Mouse (Mus musculus) cerebellum, adult 2 months (tissue): Measurements from ENCODE around the gene Ccdc12. TPM values are rescaled to one million over a fixed set of nuclear protein-coding genes. Genes with fewer than 3 reads are reported as not detected.

Source experiments
- DNase-seq, 2 experiments: peaks; one replicate each; pipeline ENCODE4 v3.0.0; 2021
- H3K27ac ChIP-seq: fragments of 200-500 bp; 2 replicates; pipeline ENCODE4 v1.5.1; 2012; ENCODE audit warnings: low read length, control low read depth, inconsistent platforms; ENCODE audit not compliant: insufficient read depth
- H3K27me3 ChIP-seq: fragments of 200-500 bp; 2 replicates; pipeline ENCODE4 v1.6.1; 2012; ENCODE audit warnings: inconsistent platforms, mild to moderate bottlenecking, low read length, moderate library complexity; ENCODE audit not compliant: control insufficient read depth, insufficient read depth
- H3K4me1 ChIP-seq: fragments of 200-500 bp; 2 replicates; pipeline ENCODE4 v1.6.1; 2011; ENCODE audit warnings: low read length; ENCODE audit not compliant: control insufficient read depth, insufficient read depth
- H3K4me3 ChIP-seq: fragments of 200-500 bp; replicated peaks from 2 replicates; pipeline ENCODE3; 2011; ENCODE audit warnings: mild to moderate bottlenecking, low read depth, low read length, control low read depth; ENCODE audit not compliant: insufficient read depth
- CTCF ChIP-seq: fragments of 200-500 bp; IDR thresholded peaks from 2 replicates; pipeline ENCODE4 v1.5.1; 2011; ENCODE audit warnings: low read depth, mild to moderate bottlenecking, control low read depth, low read length, moderate library complexity, borderline replicate concordance; ENCODE audit not compliant: insufficient read depth
- POLR2A ChIP-seq: fragments of 200-500 bp; IDR thresholded peaks from 2 replicates; pipeline ENCODE4 v1.6.1; 2011; ENCODE audit warnings: low read length, control low read depth, borderline replicate concordance; ENCODE audit not compliant: insufficient read depth
- WGBS: fragments of 180-500 bp; shearing (Covaris S2); methylation state at CpG from one replicate; pipeline ENCODE4 v1.1.7; 2018; 5-methylcytosine and 5-hydroxymethylcytosine counted together
- polyA plus RNA-seq: library from polyadenylated mRNA; depleted of rRNA; stranded (reverse); fragments of >200 nt; gene quantifications from 2 replicates; pipeline ENCODE4 v1.2.3, GENCODE M21; 2012

The Ccdc12 gene
- polyA plus RNA-seq, 1 experiment = 102 TPM

- Histone ChIP-seq H3K27me3 (no peaks in the 10 kb centered on the region), H3K4me1 (peaks cover 25% of the 10 kb centered on the region), H3K27ac (no peak overlapping the region), H3K4me3 (no peak overlapping the region)
- TF ChIP-seq POLR2A = no peak
- no peak for TF ChIP-seq CTCF
- WGBS = 84% methylated on average over 6 of the region's 6 CpGs
- DNase-seq = no peak
Measured at GRCm38 (mm10) chr9:110703951-110704350, 47.6 kb downstream of the Ccdc12 start.

DNA sequence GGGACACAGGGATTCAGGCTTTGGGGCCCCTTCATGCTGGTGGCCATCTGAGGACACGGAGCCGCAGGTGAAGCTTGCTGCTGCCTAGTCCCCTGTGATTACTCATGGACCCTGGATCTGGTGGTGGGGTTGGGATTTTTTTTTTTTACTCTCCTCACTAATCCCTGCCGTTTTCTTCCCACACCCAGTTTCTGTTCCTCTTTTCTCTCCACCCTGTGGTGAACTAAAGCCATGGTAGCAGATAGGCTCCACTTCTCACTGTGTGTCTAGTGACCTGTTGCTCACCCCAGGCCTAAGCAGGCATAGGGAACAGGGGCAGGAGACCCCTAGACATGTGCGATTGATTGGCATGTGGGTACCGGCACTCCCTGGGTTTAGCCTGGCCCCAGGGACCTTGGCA is 50.5 kb downstream of the Ccdc12 start:
- H3K4me1 ChIP-seq = peaks cover 29% of the 10 kb centered on the region
- H3K4me3 ChIP-seq = no peak overlapping the region
- H3K27ac ChIP-seq = no peak overlapping the region
- DNase-seq = no peak
- H3K27me3 ChIP-seq = no peaks in the 10 kb centered on the region
- WGBS = 83% methylated on average over 5 of the region's 5 CpGs
- TF ChIP-seq CTCF = no peak
- no peak for TF ChIP-seq POLR2A

DNA sequence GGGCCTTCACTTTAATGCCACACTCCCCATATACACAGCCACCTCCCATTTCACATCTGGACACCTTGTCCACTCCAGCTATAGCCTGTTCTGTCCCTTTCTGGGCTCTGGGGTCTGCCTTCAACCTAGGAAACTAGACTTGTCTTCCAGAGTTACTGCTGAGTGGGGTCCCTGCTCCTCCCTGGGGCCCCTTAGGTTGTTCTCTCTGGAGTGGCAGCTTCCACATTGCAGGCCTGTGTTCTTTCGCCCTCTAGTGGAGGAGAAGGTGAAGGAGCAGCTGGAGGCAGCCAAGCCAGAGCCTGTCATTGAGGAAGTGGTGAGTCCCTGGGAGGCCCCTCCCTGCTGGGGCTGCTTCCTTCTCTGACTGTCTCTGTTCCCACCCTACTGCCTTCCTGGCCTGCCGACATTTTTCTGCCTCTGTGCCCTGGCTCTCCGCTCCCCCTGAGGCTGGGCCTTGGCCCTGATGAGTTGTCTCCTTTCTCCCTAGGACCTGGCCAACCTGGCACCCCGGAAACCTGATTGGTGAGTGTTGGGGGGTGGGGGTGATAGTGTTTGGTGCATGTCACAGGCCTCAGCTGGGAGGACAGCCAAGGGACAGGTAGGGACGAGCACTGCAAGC is 53.4 kb downstream of the Ccdc12 start:
- no peak overlapping the region for H3K4me3 ChIP-seq
- 25% methylated on average over 5 of the region's 5 CpGs for WGBS

DNA sequence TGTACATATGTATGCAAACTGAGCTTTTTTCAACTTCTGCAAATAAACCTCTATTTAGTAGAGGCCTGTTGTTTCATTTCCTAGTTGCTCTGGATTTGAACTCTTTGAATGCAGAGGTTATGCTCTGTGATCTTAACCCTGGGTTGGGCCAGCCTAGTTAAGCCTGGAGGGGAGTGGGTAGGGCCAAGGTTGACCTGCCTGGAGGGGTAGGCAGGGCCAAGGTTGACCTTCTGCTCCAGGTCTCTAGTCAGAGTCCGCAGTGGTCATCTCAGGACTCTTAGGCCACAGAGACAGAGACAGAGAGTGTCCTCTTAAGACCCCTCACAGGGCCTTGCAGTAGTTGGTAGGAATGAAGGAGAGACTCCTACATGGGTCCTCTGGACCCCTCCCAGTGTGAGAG is 55.2 kb downstream of the Ccdc12 start:
- H3K4me1 ChIP-seq = peaks cover 15% of the 10 kb centered on the region; the same call in 1 of the 2 replicates
- DNase-seq = no peak
- H3K4me3 ChIP-seq = no peak overlapping the region
- TF ChIP-seq CTCF = no peak
- no peak for TF ChIP-seq POLR2A
- 97% methylated on average over 1 of the region's 1 CpGs for WGBS
- no peak overlapping the region for H3K27ac ChIP-seq
- H3K27me3 ChIP-seq = no peaks in the 10 kb centered on the region

More for the DNA sequence above, 53.4 kb downstream of the Ccdc12 start:
- TF ChIP-seq POLR2A (no peak), CTCF (peak; percentile 80)
- H3K4me1 ChIP-seq = peaks cover 15% of the 10 kb centered on the region; the same call in 1 of the 2 replicates
- peak; percentile 77 to 81 for DNase-seq
- H3K27me3 ChIP-seq = no peaks in the 10 kb centered on the region
- no peak overlapping the region for H3K27ac ChIP-seq

GRCm38 (mm10) chr9:110711996-110712395 is 55.7 kb downstream of the Ccdc12 start:
- peaks cover 14% of the 10 kb centered on the region; the same call in 1 of the 2 replicates for H3K4me1 ChIP-seq
- TF ChIP-seq POLR2A (no peak), CTCF (no peak)
- DNase-seq = no peak
- WGBS = 69% methylated on average over 6 of the region's 6 CpGs
- no peaks in the 10 kb centered on the region for H3K27me3 ChIP-seq
- no peak overlapping the region for H3K27ac ChIP-seq
- no peak overlapping the region for H3K4me3 ChIP-seq

DNA sequence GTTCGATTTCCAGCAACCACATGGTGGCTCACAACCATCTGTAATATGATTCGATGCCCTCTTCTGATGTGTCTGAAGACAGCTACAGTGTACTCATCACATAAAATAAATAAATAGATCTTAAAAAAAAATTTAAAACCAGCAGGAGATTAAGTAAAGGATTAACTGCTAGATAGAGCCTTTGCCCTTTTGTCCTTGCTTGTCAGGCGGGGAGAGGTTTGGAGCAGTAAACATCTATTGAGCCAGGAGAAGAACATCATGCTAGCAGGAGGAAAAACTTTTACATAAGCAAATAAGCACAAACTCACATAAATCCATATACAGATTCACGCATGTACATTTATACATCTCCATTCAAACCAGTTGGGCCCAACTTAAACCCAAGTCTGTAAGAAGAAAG is 56.2 kb downstream of the Ccdc12 start:
- Histone ChIP-seq H3K4me3 (no peak overlapping the region), H3K4me1 (peaks cover 10% of the 10 kb centered on the region; the same call in 1 of the 2 replicates), H3K27ac (no peak overlapping the region), H3K27me3 (no peaks in the 10 kb centered on the region)
- DNase-seq = no peak
- WGBS = 93% methylated on average over 4 of the region's 4 CpGs
- TF ChIP-seq POLR2A (no peak), CTCF (no peak)

DNA sequence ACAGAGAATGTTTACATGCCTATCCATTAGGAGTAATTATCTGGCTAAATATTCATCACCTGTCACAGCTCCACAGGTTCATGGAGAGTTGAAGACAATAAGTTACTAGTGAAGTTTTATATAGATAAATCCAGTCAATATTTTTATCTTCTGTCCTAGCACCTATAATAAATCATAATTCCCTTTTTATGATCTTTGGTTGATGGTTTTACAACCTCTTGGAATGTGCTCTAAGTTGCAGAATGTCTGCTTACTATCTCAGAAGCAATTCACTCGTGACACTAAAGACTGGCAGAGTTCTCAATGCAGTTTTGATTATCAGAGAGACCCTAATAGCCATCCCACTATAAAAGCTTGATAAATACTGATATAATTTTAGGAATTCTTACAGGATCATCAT is 57.1 kb downstream of the Ccdc12 start:
- TF ChIP-seq POLR2A = no peak
- no peak for TF ChIP-seq CTCF
- DNase-seq = no peak
- WGBS = 95% methylated on average over 1 of the region's 1 CpGs

GRCm38 (mm10) chr9:110715426-110715825 is 59.1 kb downstream of the Ccdc12 start:
- DNase-seq = no peak
- no peaks in the 10 kb centered on the region for H3K27me3 ChIP-seq
- no peak overlapping the region for H3K4me3 ChIP-seq
- H3K27ac ChIP-seq = no peak overlapping the region
- no peaks in the 10 kb centered on the region for H3K4me1 ChIP-seq
- TF ChIP-seq CTCF (peak; percentile 14; the same call in 1 of the 2 replicates), POLR2A (no peak)
- 31% methylated on average over 1 of the region's 1 CpGs for WGBS

More for the DNA sequence above, 57.1 kb downstream of the Ccdc12 start:
- H3K27me3 ChIP-seq = no peaks in the 10 kb centered on the region
- H3K4me3 ChIP-seq = no peak overlapping the region
- no peak overlapping the region for H3K27ac ChIP-seq
- H3K4me1 ChIP-seq = peaks cover 4% of the 10 kb centered on the region; the same call in 1 of the 2 replicates
